Mouse (Mus musculus) liver, adult 2 months (tissue): ENCODE results near the gene Dock4. TPM values are rescaled to one million over a fixed set of nuclear protein-coding genes. Genes with fewer than 3 reads are reported as not detected.

Experiments used
- DNase-seq: peaks from one replicate; pipeline ENCODE4 v3.0.0-alpha.2; 2011; ENCODE audit warnings: low read depth, low spot score; ENCODE audit errors: extremely low read depth
- H3K27ac ChIP-seq: fragments of 200-500 bp; replicated peaks from 2 replicates; pipeline ENCODE4 v1.5.1; 2012; ENCODE audit warnings: low read depth, mild to moderate bottlenecking, control low read depth, inconsistent platforms, low read length; ENCODE audit not compliant: insufficient read depth
- H3K27me3 ChIP-seq: fragments of 200-500 bp; 2 replicates; pipeline ENCODE4 v1.6.1; 2012; ENCODE audit warnings: mild to moderate bottlenecking, moderate library complexity, low read length, inconsistent platforms; ENCODE audit not compliant: control insufficient read depth, insufficient read depth
- H3K36me3 ChIP-seq: fragments of 200-500 bp; 2 replicates; pipeline ENCODE4 v1.6.1; 2012; ENCODE audit warnings: low read length, inconsistent platforms; ENCODE audit not compliant: control insufficient read depth, insufficient read depth
- H3K4me1 ChIP-seq: fragments of 200-500 bp; 2 replicates; pipeline ENCODE4 v1.6.1; 2011; ENCODE audit warnings: low read length; ENCODE audit not compliant: control insufficient read depth, insufficient read depth
- H3K4me3 ChIP-seq: fragments of 200-500 bp; 2 replicates; pipeline ENCODE4 v1.5.1; 2011; ENCODE audit warnings: low read depth, mild to moderate bottlenecking, control low read depth, low read length, moderate library complexity; ENCODE audit not compliant: insufficient read depth
- H3K79me2 ChIP-seq: fragments of 200-500 bp; 2 replicates; pipeline ENCODE4 v1.6.1; 2012; ENCODE audit warnings: inconsistent platforms, mild to moderate bottlenecking, low read length, moderate library complexity; ENCODE audit not compliant: control insufficient read depth, insufficient read depth
- H3K9ac ChIP-seq: fragments of 200-500 bp; 2 replicates; pipeline ENCODE4 v1.6.1; 2012; ENCODE audit warnings: low read depth, mild to moderate bottlenecking, control low read depth, inconsistent platforms, low read length
- CTCF ChIP-seq: fragments of 200-500 bp; IDR thresholded peaks from 2 replicates; pipeline ENCODE4 v1.5.1; 2011; ENCODE audit warnings: low read depth, low read length, control low read depth
- POLR2A ChIP-seq: fragments of 200-500 bp; IDR thresholded peaks from 2 replicates; pipeline ENCODE4 v1.6.1; 2011; ENCODE audit warnings: low read length, control low read depth; ENCODE audit not compliant: insufficient read depth; ENCODE audit errors: extremely low read depth
- WGBS: fragments of 180-500 bp; shearing (Covaris S2); methylation state at CpG from one replicate; pipeline ENCODE4 v1.1.7; 2018; 5-methylcytosine and 5-hydroxymethylcytosine counted together
- polyA plus RNA-seq: library from polyadenylated mRNA; depleted of rRNA; stranded (reverse); fragments of >200 nt; gene quantifications from 2 replicates; pipeline ENCODE4 v1.2.3, GENCODE M21; 2012
- total RNA-seq: library from RNA; depleted of rRNA; stranded (reverse); fragments of >200 nt; gene quantifications from 2 replicates; pipeline ENCODE4 v1.2.3, GENCODE M21; 2014

The Dock4 gene
- total and polyA plus RNA-seq, 2 experiments = 5.9 to 26.8 TPM

GRCm38 (mm10) chr12:40596441-40596840 is 150.7 kb downstream of the Dock4 start:
- TF ChIP-seq CTCF (no peak), POLR2A (no peak)
- H3K4me1 ChIP-seq = peaks cover 18% of the 10 kb centered on the region
- no peaks in the 10 kb centered on the region for H3K36me3 ChIP-seq
- H3K4me3 ChIP-seq = no peak overlapping the region
- peaks cover 14% of the 10 kb centered on the region for H3K79me2 ChIP-seq
- H3K9ac ChIP-seq = no peak overlapping the region
- DNase-seq = peak; percentile 90
- WGBS = 28% methylated on average over 6 of the region's 6 CpGs
- no peak overlapping the region for H3K27ac ChIP-seq
- no peaks in the 10 kb centered on the region for H3K27me3 ChIP-seq

- Histone ChIP-seq H3K9ac (no peak overlapping the region), H3K27ac (no peak overlapping the region), H3K36me3 (no peaks in the 10 kb centered on the region), H3K79me2 (peaks cover 4% of the 10 kb centered on the region; the same call in 1 of the 2 replicates), H3K4me1 (peaks cover 17% of the 10 kb centered on the region), H3K27me3 (no peaks in the 10 kb centered on the region), H3K4me3 (no peak overlapping the region)
- no peak for DNase-seq
- WGBS = 95% methylated on average over 2 of the region's 2 CpGs
- no peak for TF ChIP-seq CTCF
- TF ChIP-seq POLR2A = no peak
These were observed 154.2 kb downstream of the Dock4 start for GRCm38 (mm10) chr12:40599952-40600351.

GRCm38 (mm10) chr12:40605565-40605964 is 159.8 kb downstream of the Dock4 start:
- peaks cover 4% of the 10 kb centered on the region; the same call in 1 of the 2 replicates for H3K79me2 ChIP-seq
- H3K4me1 ChIP-seq = peaks cover 11% of the 10 kb centered on the region; the same call in 1 of the 2 replicates
- H3K27me3 ChIP-seq = no peaks in the 10 kb centered on the region
- H3K4me3 ChIP-seq = no peak overlapping the region
- H3K9ac ChIP-seq = no peak overlapping the region
- no peaks in the 10 kb centered on the region for H3K36me3 ChIP-seq
- WGBS = 80% methylated on average over 4 of the region's 4 CpGs
- no peak for TF ChIP-seq POLR2A
- no peak for TF ChIP-seq CTCF
- H3K27ac ChIP-seq = no peak overlapping the region
- DNase-seq = no peak

GRCm38 (mm10) chr12:40622926-40623325 is 177.2 kb downstream of the Dock4 start:
- no peak overlapping the region for H3K4me3 ChIP-seq
- DNase-seq = no peak
- no peak overlapping the region for H3K27ac ChIP-seq
- H3K27me3 ChIP-seq = no peaks in the 10 kb centered on the region
- TF ChIP-seq CTCF (no peak), POLR2A (no peak)
- no peaks in the 10 kb centered on the region; the same call in 1 of the 2 replicates for H3K79me2 ChIP-seq
- H3K4me1 ChIP-seq = no peaks in the 10 kb centered on the region
- H3K36me3 ChIP-seq = no peaks in the 10 kb centered on the region
- no peak overlapping the region for H3K9ac ChIP-seq

GRCm38 (mm10) chr12:40626521-40626920 is 180.8 kb downstream of the Dock4 start:
- H3K27ac ChIP-seq = no peak overlapping the region
- no peaks in the 10 kb centered on the region; the same call in 1 of the 2 replicates for H3K79me2 ChIP-seq
- H3K36me3 ChIP-seq = no peaks in the 10 kb centered on the region; the same call in 1 of the 2 replicates
- no peak overlapping the region for H3K4me3 ChIP-seq
- no peaks in the 10 kb centered on the region for H3K27me3 ChIP-seq
- H3K9ac ChIP-seq = no peak overlapping the region
- no peaks in the 10 kb centered on the region for H3K4me1 ChIP-seq
- peak; percentile 28 for DNase-seq
- WGBS = 89% methylated on average over 1 of the region's 1 CpGs
- TF ChIP-seq CTCF (no peak), POLR2A (no peak)

- H3K27me3 ChIP-seq = no peaks in the 10 kb centered on the region
- no peak overlapping the region for H3K9ac ChIP-seq
- H3K36me3 ChIP-seq = peaks cover 12% of the 10 kb centered on the region
- H3K79me2 ChIP-seq = no peaks in the 10 kb centered on the region; the same call in 1 of the 2 replicates
- H3K27ac ChIP-seq = no peak overlapping the region
- no peak overlapping the region for H3K4me3 ChIP-seq
- TF ChIP-seq POLR2A (no peak), CTCF (no peak)
- H3K4me1 ChIP-seq = no peaks in the 10 kb centered on the region
- 91% methylated on average over 2 of the region's 2 CpGs for WGBS
- no peak for DNase-seq
These were observed 187.5 kb downstream of the Dock4 start for GRCm38 (mm10) chr12:40633242-40633641.
